Comparison of ENCODE assay signal across 26 mouse cellular contexts in the genomic region with DNA sequence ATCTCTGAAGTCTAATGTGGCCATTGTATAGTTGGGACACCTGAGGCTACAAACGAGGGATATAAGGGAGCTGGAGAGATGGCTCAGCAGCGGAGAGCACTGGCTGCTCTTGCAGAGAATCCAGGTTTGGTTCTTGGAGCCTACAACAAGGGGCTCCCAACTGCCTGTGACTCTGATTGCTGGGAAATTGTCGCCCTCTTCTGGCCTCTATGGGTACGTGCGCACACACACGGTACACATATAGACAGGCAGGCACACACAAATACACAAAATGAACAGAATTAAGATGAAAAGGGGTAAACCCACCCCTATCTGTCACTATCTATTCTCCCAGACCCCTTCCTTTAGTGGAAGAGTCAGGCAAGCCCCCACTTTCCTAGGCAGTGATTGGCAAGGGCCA. TPM values are rescaled to one million over a fixed set of nuclear protein-coding genes. Genes with fewer than 3 reads are reported as not detected.
DNase-seq lines count a peak whose midpoint lies in the region; ATAC-seq and TF ChIP-seq lines count a peak whose summit lies in the region.
"Had no signal": no experiment of that assay in that cellular context is flagged by ENCODE, and none has a peak within 500 bp of the region (broad histone marks: within the 10 kb centered on the region; RNA-seq: fewer than 3 reads in every experiment).

No protein-coding gene starts in this region.

- 91% methylated on average over 6 of the region's 6 CpGs for WGBS in forebrain, postnatal 0 days
- WGBS in forebrain, embryonic 10.5 days, result 91% methylated on average over 6 of the region's 6 CpGs

- no peaks in the 10 kb centered on the region for H3K9me3 ChIP-seq in forebrain, postnatal 0 days (ENCODE audit: low read length)
- no peaks in the 10 kb centered on the region for H3K9me3 ChIP-seq in forebrain, embryonic 10.5 days
- H3K9me3 ChIP-seq in E14TG2a.4 (ENCODE audit: low read length), result no peaks in the 10 kb centered on the region
- H3K9me3 ChIP-seq: forebrain, embryonic 15.5 days; heart, embryonic 13.5 days had no signal

- peak; percentile 20 for TF ChIP-seq CTCF in forebrain, postnatal 0 days (IDR thresholded peaks at IDR 0.05; ENCODE audit: low read depth)
- peak; percentile 33 for TF ChIP-seq CTCF in layer of hippocampus, adult 2 months (conservative IDR thresholded peaks at IDR 0.05)
- TF ChIP-seq CTCF in E14TG2a.4 (conservative IDR thresholded peaks at IDR 0.05; ENCODE audit: low read length), result peak; percentile 78

- no peaks in the 10 kb centered on the region for H3K27me3 ChIP-seq in forebrain, postnatal 0 days (ENCODE audit: insufficient read depth, low read length)
- H3K27me3 ChIP-seq in forebrain, embryonic 10.5 days (ENCODE audit: poor library complexity, severe bottlenecking), result no peaks in the 10 kb centered on the region
- H3K27me3 ChIP-seq in E14TG2a.4 (ENCODE audit: insufficient read depth, low read length), result peaks cover 5% of the 10 kb centered on the region; the same call in 1 of the 2 replicates
- H3K27me3 ChIP-seq: forebrain, embryonic 15.5 days had no signal

- ATAC-seq in forebrain, postnatal 0 days, result no peak
- ATAC-seq: forebrain, embryonic 15.5 days; hindbrain, embryonic 16.5 days; intestine, embryonic 16.5 days had no signal

- DNase-seq in forebrain, postnatal 0 days, result no peak
- DNase-seq in forebrain, embryonic 10.5 days (ENCODE audit: extremely low spot score, low spot score), result no peak
- DNase-seq in layer of hippocampus, adult 2 months (ENCODE audit: low spot score in 2 of 2), result no peak
- no peak for DNase-seq in layer of hippocampus, postnatal 14 days (ENCODE audit: low spot score in 2 of 2)
- peak; percentile 75 for DNase-seq in R1 (ENCODE audit: low read depth, low spot score)
- no peak for DNase-seq in heart, adult 8-10 months (ENCODE audit: low spot score)
- DNase-seq in yolk sac, embryonic 10.5 days (ENCODE audit: low spot score), result no peak
- DNase-seq: adrenal gland, adult 2 months; adrenal gland, postnatal 25 days; cerebellum, adult 2 months; cerebellum, postnatal 10 days; gastrocnemius, postnatal 14 days; heart, postnatal 36 days had no signal

- no peak overlapping the region for H3K4me2 ChIP-seq in forebrain, postnatal 0 days (ENCODE audit: low read depth)
- H3K4me2 ChIP-seq: forebrain, embryonic 15.5 days; heart, embryonic 13.5 days had no signal

- H3K36me3 ChIP-seq in forebrain, postnatal 0 days (ENCODE audit: insufficient read depth), result no peaks in the 10 kb centered on the region
- no peaks in the 10 kb centered on the region for H3K36me3 ChIP-seq in forebrain, embryonic 10.5 days (replicated peaks)
- H3K36me3 ChIP-seq in E14TG2a.4 (ENCODE audit: insufficient read depth, low read length), result no peaks in the 10 kb centered on the region
- H3K36me3 ChIP-seq: embryonic facial prominence, embryonic 10.5 days; forebrain, embryonic 15.5 days; heart, embryonic 13.5 days had no signal

- H3K4me1 ChIP-seq in forebrain, postnatal 0 days (ENCODE audit: insufficient read depth), result no peaks in the 10 kb centered on the region
- H3K4me1 ChIP-seq in forebrain, embryonic 10.5 days, result peaks cover 1% of the 10 kb centered on the region; the same call in 1 of the 2 replicates
- peaks cover 41% of the 10 kb centered on the region for H3K4me1 ChIP-seq in E14TG2a.4 (replicated peaks; ENCODE audit: low read depth, low read length)

- H3K27ac ChIP-seq in forebrain, postnatal 0 days (ENCODE audit: low read depth, low read length), result no peak overlapping the region
- no peak overlapping the region for H3K27ac ChIP-seq in forebrain, embryonic 10.5 days
- H3K27ac ChIP-seq in layer of hippocampus, adult 2 months, result no peak overlapping the region
- H3K27ac ChIP-seq: embryonic facial prominence, embryonic 10.5 days; forebrain, embryonic 15.5 days; heart, embryonic 13.5 days had no signal

- H3K4me3 ChIP-seq in forebrain, postnatal 0 days (ENCODE audit: low read depth, low read length), result no peak overlapping the region
- H3K4me3 ChIP-seq in forebrain, embryonic 10.5 days, result no peak overlapping the region
- no peak overlapping the region for H3K4me3 ChIP-seq in layer of hippocampus, adult 2 months
- H3K4me3 ChIP-seq in E14TG2a.4 (replicated peaks; ENCODE audit: low read length), result no peak overlapping the region
- H3K4me3 ChIP-seq: embryonic facial prominence, embryonic 10.5 days; erythroblast, embryonic 14.5 days; forebrain, embryonic 15.5 days; heart, embryonic 13.5 days had no signal

- no peak overlapping the region for H3K9ac ChIP-seq in forebrain, postnatal 0 days
- H3K9ac ChIP-seq: forebrain, embryonic 15.5 days; heart, embryonic 13.5 days had no signal

RNA-seq across cellular contexts. Expression of a gene that starts 4.8 kb away (rescaled TPM):
- total RNA-seq in forebrain, postnatal 0 days (2014; rRNA removed), result 0.23 TPM in 1 of 2 replicates, not detected in the other
- polyA plus RNA-seq in forebrain, postnatal 0 days (2015; fragmentation: Nextera tagmentation; extraction: Ambion mirVana), result not detected in 2 replicates
- not detected in 2 replicates for polyA plus RNA-seq in forebrain, embryonic 10.5 days (2016; fragmentation: Nextera tagmentation; extraction: Ambion mirVana)
- total RNA-seq in layer of hippocampus, adult 2 months (2021), result 1 to 10 TPM; 1.6 to 2.3 TPM
- under 1 TPM; 0.16 to 0.60 TPM for total RNA-seq in layer of hippocampus, postnatal 14 days (2021)
- under 1 TPM; 0.34 to 0.63 (median 0.55) TPM for total RNA-seq in heart, adult 8-10 months (2022)
- total RNA-seq: gastrocnemius, postnatal 14 days; granulocyte monocyte progenitor cell, adult 5-6 weeks; MEL had no signal
- polyA plus RNA-seq: C2C12; embryonic facial prominence, embryonic 10.5 days; erythroblast, embryonic 14.5 days; forebrain, embryonic 15.5 days; heart, embryonic 13.5 days; heart, postnatal 0 days had no signal

RNA-seq across cellular contexts. Expression of a gene that starts 15.6 kb away (rescaled TPM):
- 4.0 and 5.6 TPM in 2 replicates for total RNA-seq in forebrain, postnatal 0 days (2014; rRNA removed)
- 2.4 and 3.5 TPM in 2 replicates for polyA plus RNA-seq in forebrain, postnatal 0 days (2015; fragmentation: Nextera tagmentation; extraction: Ambion mirVana)
- polyA plus RNA-seq in forebrain, embryonic 10.5 days (2016; fragmentation: Nextera tagmentation; extraction: Ambion mirVana), result 1.0 and 1.4 TPM in 2 replicates
- total RNA-seq in layer of hippocampus, adult 2 months (2021), result 1 to 10 TPM; 1.9 to 2.1 TPM
- 1 to 10 TPM; 1.5 to 2.7 TPM for total RNA-seq in layer of hippocampus, postnatal 14 days (2021)
- total RNA-seq in heart, adult 8-10 months (2022), result 1 to 10 TPM; 2.3 to 3.3 (median 2.8) TPM
- total RNA-seq: granulocyte monocyte progenitor cell, adult 5-6 weeks; MEL had no signal
- polyA plus RNA-seq: C2C12; erythroblast, embryonic 14.5 days had no signal

RNA-seq across cellular contexts. Expression of a gene that starts 22.9 kb away (rescaled TPM):
- 0.38 TPM in 1 of 2 replicates, not detected in the other for total RNA-seq in forebrain, postnatal 0 days (2014; rRNA removed)
- 0.23 TPM in 1 of 2 replicates, not detected in the other for polyA plus RNA-seq in forebrain, postnatal 0 days (2015; fragmentation: Nextera tagmentation; extraction: Ambion mirVana)
- 0.15 TPM in 1 of 2 replicates, not detected in the other for polyA plus RNA-seq in forebrain, embryonic 10.5 days (2016; fragmentation: Nextera tagmentation; extraction: Ambion mirVana)
- under 1 TPM; 0.23 to 0.64 TPM for total RNA-seq in layer of hippocampus, adult 2 months (2021)
- under 1 TPM in 1 of 2 experiments, not detected in 1; 0.29 TPM for total RNA-seq in layer of hippocampus, postnatal 14 days (2021)
- total RNA-seq in heart, adult 8-10 months (2022), result 1 to 10 TPM in 2 of 4 experiments, under 1 TPM in 1, not detected in 1; 0.44 to 1.9 (median 1.2) TPM
- total RNA-seq: gastrocnemius, postnatal 14 days; granulocyte monocyte progenitor cell, adult 5-6 weeks; MEL had no signal
- polyA plus RNA-seq: C2C12; erythroblast, embryonic 14.5 days; forebrain, embryonic 11.5 days; forebrain, embryonic 15.5 days; heart, embryonic 13.5 days; heart, postnatal 0 days had no signal

RNA-seq across cellular contexts. Expression of a gene that starts 28.0 kb away (rescaled TPM):
- 0.24 and 0.77 TPM in 2 replicates for total RNA-seq in forebrain, postnatal 0 days (2014; rRNA removed)
- polyA plus RNA-seq in forebrain, postnatal 0 days (2015; fragmentation: Nextera tagmentation; extraction: Ambion mirVana), result 0.28 and 0.42 TPM in 2 replicates
- 0.33 and 0.57 TPM in 2 replicates for polyA plus RNA-seq in forebrain, embryonic 10.5 days (2016; fragmentation: Nextera tagmentation; extraction: Ambion mirVana)
- not detected for total RNA-seq in layer of hippocampus, adult 2 months (2021)
- under 1 TPM in 1 of 2 experiments, not detected in 1; 0.28 TPM for total RNA-seq in layer of hippocampus, postnatal 14 days (2021)
- under 1 TPM in 2 of 4 experiments, not detected in 2; 0.17 to 0.19 TPM for total RNA-seq in heart, adult 8-10 months (2022)
- total RNA-seq: gastrocnemius, adult 18-20 months; gastrocnemius, postnatal 14 days; granulocyte monocyte progenitor cell, adult 5-6 weeks; MEL had no signal
- polyA plus RNA-seq: C2C12; erythroblast, embryonic 14.5 days had no signal

Comparison
In these comparisons a context has a peak if more than half of its experiments do, and no peak if none do; other contexts are left out.
1. CTCF ChIP-seq: peak in every context shown above with its lines; median percentile 78 in E14TG2a.4; 33 in layer of hippocampus, adult 2 months; 20 in forebrain, postnatal 0 days.